Mouse (Mus musculus): ENCODE results near the gene Fkbp7.
A peak's percentile ranks its signal among the peaks of the same experiment; 100 is the strongest.

Gene Fkbp7

DNA sequence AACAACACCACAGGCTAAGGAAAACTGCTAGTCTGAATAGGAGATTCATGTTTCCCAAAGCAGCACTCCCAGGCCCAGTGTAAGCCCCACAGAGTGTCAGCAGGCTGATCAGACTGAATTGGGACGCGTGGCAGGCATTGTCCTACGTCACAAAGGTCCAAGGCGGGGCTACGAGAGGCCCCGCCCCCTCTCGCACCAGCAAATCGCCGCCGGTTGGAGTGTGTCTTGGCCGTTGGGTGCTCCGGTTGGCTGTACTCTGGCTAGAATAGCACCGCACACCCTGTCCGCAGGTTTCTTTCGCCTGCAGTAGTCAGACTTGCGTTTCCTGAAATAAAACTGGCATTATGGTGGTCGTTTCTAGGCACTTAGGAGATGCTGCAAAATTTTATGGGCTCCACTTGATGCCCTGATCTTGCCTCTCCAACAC, at the start of gene Fkbp7:
Gene Fkbp7 (minus strand): TSS at position 151 of the 427 bp plus-strand sequence.
- peak; percentile 66 to 91 for DNase-seq (ENCODE audit: low spot score in 2 of 2)

DNA sequence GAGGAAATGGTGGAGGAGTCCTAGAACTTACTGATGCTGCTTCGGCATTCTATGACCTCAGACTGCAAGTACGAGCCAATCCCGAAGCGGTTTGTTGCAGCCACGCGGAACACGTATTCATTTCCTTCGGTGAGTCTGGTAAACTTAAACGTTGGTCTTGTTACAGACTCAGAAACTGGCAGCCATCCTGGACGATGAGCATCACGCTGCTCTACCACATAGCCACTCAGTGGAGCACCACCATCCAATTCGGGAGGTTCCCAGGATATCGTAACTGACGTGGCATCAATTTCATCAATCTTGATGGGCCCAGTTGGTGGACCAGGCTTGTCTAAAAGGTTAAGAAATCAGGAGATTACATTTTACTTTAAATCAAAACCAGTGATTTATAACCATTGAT, 46.7 kb upstream of the Fkbp7 start:
- no peak for DNase-seq (ENCODE audit: low spot score in 2 of 2)

DNA sequence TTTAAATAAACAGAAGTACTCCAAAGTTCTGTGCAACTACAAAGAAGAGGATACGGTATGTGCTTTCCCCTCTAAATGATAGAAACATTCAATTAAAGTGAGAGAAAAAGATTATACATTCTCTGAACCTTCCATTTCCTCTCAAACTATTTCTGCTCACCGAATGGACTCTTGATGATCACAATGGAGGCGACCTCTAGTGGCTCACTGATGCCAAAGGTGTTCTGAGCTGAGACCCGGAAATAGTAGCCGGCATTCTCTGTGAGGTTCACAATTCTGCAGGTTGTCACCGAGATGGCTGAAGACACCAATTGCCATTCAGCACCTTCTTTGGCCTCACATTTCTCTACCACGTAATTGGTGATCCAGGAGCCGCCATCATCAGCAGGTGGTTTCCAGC, 42.1 kb upstream of the Fkbp7 start:
- DNase-seq (ENCODE audit: low spot score in 2 of 2), result no peak

DNA sequence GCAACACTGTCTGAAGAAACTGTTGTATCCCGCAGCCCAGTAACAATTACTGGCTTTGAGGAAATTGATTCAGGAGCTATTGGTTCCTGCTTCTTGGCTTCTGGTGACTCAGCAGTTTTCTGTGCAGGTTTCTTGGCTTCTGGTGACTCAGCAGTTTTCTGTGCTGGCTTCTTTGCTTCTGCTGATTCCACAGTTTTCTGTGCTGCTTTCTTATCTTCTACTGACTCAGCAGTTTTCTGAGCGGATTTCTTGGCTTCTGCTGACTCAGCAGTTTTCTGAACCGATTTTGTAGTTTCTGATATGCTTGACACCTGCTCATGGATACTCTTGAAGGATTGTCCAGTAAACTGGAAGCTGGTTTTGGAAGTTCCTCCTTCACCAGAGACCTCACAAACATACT, 35.6 kb upstream of the Fkbp7 start:
- DNase-seq (ENCODE audit: low spot score in 2 of 2), result no peak

DNA sequence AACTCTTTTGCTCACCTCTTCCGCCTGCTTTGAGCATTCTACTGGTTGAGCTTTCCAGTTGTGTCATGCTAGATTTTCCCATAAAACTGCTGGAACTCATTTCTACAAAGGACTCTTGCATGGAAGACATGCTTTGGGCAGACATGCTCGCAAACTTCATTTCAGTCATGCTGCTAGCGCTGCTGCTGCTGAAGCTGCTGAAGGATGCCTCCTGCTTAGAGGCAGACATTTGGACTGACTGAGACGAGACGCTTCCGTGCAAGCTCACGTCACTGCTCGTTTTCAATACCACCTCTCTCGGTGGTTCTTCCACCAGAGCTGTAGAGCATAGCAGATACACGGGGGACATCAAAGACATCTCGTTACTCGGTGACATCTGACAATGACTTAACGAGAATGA, 32.7 kb upstream of the Fkbp7 start:
- no peak for DNase-seq (ENCODE audit: low spot score in 2 of 2)

DNA sequence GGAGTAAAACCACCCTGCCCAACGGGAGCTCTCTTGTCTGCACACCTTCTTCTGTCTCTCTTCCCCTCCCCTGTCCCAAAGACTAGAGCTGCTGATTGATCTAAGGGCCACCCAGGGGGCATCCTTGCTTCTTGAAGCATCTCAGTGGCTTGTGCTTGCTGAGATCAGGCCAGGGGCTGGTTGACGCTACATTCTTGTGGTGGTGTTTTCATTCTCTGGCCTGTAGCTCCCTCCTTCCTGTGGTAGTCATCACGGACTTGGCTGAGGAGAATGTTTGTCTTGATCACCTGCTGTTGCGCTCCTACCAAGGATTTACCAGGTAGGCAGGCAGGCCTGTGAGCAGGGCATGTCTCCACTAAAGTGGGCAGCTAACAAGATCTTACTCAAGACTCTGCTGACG, 29.8 kb upstream of the Fkbp7 start:
- DNase-seq (ENCODE audit: low spot score in 2 of 2), result no peak

DNA sequence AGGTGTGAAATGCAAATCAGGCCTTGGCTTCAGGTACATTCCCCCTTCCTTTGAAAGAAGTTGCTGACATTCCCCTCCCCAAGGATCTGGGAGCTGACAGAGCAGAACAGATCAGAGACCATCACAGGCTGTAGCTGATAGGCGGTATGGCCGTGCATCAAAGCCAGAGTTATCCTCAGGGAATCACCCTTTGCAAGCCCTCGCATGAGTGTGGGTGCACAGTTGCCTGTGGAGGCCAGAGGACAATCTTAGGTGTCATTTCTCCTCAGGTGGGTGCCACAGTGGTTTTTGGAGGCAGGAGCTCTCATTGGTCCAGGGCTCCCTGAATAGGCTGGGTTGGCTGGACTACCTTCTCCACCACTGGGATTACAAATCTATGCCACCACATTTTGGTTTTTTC, 29.3 kb upstream of the Fkbp7 start:
- DNase-seq (ENCODE audit: low spot score in 2 of 2), result no peak

DNA sequence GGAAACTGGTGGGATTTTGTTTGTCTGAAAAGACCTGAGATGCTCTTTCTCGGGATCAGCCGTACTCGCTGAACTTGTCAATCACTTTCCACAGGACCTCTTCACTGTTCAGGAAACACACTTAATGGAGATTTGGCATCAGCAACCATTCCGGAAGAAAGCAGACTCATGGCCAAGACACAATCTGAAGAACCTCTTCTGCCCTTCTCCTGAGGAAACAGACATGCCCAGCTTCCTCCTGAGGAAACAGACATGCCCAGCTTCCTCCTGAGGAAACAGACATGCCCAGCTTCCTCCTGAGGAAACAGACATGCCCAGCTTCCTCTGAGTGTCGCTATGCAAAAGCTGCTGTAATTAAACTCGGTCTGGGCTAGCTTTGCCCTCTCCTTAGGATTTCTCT, 22.4 kb upstream of the Fkbp7 start:
- no peak for DNase-seq (ENCODE audit: low spot score in 2 of 2)

DNA sequence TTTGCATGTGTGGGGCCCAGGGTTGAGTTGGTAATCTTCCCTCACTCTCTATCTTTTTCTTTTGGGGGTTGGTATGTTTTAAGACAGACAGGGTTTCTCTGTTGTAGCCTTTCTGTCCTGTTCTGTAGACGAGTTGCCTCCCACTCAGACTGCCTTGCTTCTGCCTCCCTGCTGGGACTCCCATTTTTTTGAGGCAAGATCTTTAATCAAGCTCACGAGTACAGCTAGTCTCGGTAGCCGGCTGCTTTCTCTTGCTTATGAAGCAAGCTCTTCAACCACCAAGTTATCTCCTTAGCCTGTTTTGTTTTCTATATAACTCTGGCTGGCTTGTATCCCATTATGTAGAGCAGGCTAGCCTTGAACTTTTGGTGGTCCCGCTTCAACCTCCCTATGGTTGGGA, 20.8 kb upstream of the Fkbp7 start:
- DNase-seq (ENCODE audit: low spot score in 2 of 2), result no peak

DNA sequence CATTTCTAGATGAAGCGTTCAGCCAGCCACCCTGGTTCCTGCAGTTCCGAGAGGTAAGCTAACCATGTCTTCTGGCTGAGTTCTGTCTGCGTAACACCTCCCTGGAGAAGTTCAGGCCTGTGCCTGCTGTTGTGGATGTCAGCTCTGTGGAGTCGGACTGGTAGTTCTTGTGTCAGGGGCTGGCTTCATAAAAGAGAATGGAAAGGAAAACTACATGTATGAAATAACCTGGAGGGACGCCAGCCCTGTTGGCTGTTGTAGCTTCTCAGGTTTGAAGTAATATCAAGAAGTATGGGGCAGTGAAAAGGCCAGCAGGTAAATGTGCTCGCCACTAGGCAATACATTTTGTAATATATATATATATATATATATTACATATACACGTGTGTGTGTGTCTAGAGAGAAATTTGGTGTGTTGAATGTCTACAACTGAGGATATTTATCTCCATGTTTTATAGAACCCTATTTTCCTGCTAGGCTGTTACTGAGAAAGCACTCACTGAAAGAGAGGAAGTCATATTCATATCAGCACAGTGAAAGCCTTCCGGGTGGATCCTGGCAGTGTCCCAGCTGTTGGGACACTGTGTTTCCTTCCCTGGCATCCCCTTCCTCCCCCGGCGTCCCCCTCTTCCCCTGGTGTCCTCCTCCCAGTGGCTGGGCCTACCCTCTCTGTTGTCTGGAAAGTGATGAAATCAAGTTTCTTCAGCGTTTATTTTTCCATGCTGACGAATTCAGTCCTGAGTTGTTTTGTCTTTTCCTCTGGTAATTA, 17.7 kb upstream of the Fkbp7 start:
- no peak for DNase-seq (ENCODE audit: low spot score in 2 of 2)

DNA sequence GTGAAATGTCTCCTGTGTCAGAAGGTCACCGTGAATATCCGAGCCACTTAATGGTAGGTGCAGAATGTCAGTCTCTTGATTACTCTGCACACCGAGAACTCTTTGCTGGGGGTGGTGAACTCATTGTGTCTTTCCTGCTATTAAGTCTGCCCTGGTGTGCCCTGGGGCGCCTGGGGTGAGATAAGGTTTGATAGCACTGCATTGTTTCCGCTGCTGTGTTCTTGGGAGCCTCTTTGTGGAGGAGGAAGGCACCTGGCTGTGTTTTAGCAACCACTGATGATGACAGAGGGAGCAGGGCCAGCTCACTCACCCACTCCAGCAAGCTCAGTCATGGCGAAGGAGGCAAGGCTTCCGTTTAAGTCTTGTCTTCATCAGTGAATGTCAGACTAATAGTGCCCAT, 15.2 kb upstream of the Fkbp7 start:
- no peak for DNase-seq (ENCODE audit: low spot score in 2 of 2)

DNA sequence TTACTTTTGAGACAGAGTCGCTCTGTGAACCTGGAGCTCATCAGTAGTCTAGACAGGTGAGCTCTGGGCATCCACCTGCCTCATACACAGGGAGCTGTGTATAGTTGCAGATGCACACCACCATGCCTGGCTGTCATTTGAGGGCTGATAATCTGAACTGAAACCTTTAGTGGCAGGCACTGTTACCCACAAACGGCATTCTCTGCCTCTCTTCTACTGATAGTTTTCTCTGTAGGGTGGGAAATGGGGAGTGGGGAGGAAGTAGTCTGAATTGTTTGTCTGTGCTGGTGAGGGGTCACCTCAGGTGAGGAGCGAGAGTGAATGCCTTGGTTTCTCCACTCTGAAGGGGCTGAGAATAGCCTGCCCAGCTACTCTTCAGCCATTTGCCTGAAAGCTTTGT, 14.7 kb upstream of the Fkbp7 start:
- no peak for DNase-seq (ENCODE audit: low spot score in 2 of 2)

DNA sequence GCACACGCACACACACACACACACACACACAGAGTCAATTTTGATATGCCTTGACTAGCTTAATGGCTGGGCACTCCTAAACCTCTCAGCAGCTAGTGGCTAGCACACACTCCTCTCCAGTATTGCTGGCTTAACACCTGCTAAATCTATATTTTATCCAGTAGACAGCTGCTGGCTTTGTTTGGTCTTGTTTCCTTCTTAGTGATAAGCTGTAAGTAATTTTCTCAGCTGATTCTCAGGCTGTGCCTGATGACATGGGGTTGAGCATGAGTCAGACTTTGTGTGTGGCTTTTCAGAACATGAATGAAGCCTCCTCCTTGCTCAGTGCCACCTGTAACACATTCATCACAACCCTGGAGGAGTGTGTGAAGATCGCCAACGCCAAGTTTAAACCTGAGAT, 14.1 kb upstream of the Fkbp7 start:
- DNase-seq (ENCODE audit: low spot score in 2 of 2), result no peak

DNA sequence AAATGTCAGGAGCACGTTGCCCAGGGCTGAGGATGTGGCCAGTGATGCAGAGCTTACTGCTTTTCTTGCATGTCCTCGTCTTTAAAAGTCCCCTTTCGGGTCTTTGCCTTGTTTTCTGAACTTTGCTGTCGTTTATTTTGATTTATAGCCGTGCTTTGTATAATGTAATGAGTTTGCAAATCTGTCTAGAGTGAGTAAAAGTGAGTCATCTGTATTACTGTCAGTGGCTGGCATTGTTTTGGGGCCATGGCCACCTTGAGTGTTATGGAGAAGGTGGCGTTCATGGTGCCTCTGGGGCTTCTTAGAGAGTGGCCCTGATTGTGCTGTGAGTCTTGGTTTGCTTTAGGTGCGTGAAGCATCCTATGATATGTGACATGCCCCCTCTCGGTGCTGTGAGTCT, 9.4 kb upstream of the Fkbp7 start:
- DNase-seq (ENCODE audit: low spot score in 2 of 2), result no peak

DNA sequence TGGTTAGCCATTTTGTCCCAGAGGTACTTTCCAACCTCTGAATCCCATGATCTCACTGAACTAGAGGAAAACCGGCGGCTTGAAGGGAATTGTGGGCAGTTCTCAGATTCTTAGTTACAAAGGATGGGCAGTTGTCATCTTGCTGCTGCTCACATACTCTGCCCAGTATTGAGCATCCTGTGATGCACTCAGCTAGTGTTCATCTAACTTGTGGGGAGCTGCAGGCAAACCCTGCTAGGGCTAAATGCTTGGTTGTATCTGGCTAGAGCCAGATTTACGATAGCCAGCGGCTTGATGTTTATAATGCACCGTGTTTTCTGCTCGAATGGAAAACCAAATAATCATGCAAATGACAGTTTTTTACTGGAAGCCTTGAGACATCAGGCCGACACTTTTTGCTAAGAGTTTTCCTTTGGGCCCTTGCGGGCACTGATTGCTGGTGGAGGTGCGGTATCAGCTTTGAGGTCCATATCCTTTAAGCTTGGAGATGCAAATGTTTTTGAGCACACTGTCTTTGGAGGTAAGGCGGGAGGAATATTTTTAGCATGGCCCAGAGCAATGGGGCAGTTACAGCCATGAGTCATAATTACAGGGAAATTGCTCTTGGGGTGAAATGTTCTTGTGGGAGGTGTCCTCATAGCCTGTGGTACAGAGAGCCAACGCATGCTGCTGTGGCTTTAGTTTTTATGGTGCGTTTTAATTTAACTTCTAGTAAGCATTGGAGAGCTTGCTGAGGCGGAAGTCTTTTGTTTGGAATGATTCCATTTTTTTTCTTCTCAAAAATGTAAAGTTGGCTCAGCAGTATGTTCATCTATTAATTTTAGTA, 3.7 kb upstream of the Fkbp7 start:
- no peak for DNase-seq (ENCODE audit: low spot score in 2 of 2)

DNA sequence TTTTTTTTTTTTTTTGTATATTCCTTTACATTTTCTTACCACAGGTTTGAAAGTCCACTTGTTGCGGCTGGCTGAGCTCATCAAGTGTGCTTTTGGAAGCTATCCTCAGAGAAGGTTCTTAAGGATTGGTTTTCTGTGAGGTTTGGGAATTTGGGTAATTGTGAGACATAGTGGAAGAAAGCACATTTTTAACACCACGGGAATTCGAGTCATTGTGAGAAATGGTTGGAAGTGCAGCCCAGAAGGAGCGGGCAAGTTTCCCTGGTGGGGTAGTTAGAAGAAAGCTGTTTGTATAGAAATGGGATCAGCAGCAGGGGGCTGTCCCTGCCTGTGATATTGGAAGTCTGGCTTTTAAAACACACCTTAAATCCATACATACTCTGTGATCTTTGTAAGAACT, 3.0 kb upstream of the Fkbp7 start:
- no peak for DNase-seq (ENCODE audit: low spot score in 2 of 2)

DNA sequence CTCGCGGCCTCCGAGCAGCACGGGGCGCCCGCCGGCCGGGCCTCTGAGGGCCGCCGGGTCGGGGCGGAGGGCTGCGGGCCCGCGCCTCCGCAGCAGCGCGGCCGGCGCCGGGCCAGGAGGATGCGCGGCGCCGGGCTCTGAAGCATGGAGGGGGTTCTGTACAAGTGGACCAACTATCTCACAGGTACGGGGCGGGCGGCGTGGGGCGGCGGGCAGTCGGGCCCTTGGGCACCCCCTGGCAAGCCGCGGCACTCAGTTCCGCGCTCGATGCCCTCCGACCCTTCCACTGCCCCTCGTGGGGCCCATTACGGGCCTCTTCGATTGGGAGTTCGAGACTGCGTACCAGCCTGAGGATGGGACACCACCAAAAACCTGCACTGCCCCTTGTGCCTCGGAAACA, 2.5 kb upstream of the Fkbp7 start:
- no peak for DNase-seq (ENCODE audit: low spot score in 2 of 2)

DNA sequence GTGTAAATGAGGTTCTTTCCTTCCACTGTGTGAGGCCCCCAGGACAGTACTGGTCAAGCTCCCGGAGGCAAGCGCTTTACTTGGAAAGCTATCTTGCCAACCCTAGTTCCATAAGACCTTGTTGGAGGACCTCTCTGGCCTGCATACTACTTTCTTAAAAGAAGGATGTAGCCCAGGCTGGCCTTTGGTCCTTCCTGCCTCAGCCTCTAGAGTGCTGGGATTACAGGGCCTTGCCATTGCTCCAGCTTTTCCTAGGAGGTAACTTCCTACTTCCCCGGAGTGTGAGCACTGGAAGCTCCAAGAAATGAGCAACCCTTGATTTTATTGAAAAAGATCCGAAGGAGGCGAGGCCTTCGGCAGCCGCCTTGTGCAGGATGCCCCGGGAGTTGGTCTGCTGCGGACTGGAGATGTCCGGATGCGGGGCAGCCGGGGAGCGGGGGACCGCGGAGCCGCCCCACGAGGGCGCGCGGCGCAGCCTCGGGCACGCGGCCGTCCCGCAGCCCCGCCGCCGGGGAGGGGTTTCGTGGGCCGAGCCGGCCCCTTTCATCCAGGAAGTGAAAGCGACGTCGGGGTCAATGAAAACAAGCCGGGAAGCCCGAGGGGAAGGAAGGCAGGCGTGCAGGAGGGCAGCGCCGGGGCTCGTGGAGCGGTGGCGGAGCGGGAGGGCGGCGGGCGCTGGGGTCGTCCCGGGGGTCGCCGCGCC, 2.0 kb upstream of the Fkbp7 start, which contains the start of gene Plekha3:
Gene Plekha3 (plus strand): TSS at position 557 of the 703 bp plus-strand sequence.
- DNase-seq (ENCODE audit: low spot score in 2 of 2), result peak; percentile 36 to 80

DNA sequence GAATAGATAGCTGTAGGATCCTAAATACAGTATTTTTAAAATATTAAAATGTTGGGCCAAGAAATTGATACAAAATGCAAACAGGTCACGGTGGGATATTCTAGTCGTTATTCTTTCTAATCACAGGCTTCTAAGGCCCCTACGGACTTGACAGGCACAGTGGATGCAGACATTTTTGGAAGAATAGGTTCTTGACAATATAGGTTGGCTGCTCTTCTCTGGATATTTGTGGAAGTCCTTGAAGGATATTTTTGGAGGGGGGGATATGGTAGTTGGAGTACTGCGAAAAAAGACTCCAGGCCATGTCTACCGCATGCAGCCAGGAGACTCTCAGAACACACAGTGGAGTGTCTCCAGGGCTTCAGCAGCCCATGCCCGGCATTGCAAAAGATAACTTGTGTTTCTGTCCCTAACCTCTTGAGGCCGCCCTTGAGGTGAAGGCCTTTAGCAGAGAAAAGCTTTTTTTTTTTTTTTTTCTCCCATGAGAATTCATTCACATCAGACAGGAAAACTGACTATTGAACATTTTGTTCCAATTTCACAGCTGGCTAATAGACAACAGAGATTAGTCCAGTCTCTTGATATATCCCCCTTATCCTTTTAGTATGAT, 661 bp upstream of the Fkbp7 start:
- no peak for DNase-seq (ENCODE audit: low spot score in 2 of 2)

DNA sequence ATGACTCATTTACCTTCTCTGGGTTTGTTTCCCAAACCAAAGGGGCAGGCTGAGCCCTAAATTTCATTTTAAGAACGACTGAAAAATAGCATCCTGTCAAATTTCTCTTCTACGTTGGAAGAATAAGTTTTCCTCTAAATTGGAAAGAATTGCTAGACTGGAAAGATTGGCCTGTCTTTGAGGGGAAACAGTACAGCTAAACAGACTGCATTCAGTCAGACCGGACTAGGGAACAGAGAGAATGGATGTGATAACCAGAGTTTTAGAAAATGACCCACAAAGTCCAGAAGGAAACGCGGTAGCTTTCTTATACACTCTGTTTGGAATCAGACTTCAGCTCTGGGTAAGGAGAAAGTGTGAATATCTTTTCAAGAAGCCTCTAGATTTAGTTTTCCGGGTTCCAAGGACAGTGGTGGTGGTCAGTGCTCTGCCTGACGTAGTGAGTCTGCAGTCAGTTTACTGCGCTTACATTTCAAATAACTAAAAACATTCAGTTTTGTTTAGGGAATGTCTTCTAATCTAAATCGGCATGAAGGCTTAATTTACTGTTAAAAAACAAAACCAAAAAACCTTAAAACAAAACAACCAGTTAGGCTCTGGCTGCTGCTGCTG, 676 bp downstream of the Fkbp7 start:
- no peak for DNase-seq (ENCODE audit: low spot score in 2 of 2)

DNA sequence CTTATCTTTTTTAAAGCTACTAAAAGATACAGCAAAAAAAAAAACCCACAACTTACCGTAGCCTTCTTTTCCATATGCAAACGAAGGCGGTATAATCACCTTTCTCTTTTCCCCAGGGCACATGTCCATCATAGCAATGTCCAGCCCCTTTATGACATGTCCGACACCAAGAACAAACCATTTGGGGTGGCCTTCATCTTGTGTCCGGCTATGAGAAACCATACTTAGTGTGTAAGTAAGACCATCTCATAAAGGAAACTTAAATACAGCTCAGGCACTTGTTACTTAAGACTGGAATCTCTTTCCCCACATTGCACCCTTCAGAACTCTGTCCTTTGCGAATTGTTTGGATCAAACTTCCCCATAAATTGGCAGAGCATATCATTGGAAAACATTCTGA, 1.3 kb downstream of the Fkbp7 start:
- no peak for DNase-seq (ENCODE audit: low spot score in 2 of 2)

DNA sequence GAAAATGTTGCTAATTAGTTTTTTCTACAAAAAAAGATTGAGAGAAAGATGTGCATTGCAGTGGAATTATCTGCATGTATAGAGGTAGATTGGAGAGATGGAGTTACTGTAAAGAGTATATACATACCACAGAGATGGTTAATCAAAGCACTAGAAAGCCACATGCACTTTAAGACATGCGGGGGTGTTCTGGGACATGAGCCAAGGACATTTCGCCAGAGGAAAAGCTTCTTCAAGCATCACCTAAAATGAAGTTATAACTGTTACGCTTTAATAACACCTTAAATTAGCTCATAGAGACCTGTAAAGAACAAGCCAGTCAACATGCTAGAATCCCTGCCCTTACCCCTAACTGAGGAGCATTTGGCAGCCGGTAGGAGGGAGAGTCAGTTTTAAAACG, 5.7 kb downstream of the Fkbp7 start:
- no peak for DNase-seq (ENCODE audit: low spot score in 2 of 2)
